Mouse (Mus musculus) cerebellum, adult 9-10 months (tissue): ENCODE data around the gene Ankrd12.

Experiments
- DNase-seq: peaks from one replicate; pipeline ENCODE4 v3.0.0; 2022

Gene Ankrd12

DNA sequence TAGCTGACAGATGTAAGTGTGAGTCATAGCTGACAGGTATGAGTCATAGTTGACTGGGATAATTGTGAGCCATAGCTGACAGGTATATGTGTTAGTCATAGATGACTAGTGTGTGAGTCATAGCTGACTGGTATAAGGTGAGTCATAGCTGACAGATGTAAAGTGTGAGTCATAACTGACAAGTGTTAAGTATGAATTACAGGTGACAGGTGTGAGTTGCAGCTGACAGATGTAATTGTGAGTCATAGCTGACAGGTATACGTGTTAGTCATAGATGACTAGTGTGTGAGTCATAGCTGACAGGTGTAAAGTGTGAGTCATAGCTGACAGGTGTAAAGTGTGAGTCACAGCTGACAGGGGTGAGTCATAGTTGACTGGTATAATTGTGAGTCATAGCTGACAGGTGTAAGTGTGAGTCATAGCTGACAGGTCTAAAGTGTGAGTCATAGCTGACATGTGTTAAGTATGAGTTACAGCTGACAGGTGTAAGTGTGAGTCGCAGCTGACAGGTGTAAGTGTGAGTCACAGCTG, 115.2 kb downstream of the Ankrd12 start:
- peak; percentile 13 for DNase-seq

DNA sequence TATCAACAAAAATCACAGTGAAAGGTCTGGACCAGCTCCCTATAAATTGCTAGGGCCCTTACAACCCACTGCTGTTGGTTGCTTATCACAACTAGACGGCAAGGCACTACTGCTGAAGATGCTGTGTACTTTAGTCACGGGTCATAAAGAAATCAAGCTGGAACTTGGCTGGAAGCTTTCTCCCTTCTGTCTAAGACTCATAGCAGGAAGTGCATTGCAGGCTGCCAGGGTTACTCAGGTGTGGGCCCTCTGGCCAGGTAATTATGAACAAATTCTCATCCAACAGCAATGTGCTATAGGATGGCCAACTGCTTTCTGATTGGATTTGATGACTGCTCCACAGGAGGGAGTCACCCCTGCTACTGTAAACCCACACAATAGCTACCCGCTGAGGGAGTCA, 117.9 kb downstream of the Ankrd12 start:
- peak; percentile 27 for DNase-seq

DNA sequence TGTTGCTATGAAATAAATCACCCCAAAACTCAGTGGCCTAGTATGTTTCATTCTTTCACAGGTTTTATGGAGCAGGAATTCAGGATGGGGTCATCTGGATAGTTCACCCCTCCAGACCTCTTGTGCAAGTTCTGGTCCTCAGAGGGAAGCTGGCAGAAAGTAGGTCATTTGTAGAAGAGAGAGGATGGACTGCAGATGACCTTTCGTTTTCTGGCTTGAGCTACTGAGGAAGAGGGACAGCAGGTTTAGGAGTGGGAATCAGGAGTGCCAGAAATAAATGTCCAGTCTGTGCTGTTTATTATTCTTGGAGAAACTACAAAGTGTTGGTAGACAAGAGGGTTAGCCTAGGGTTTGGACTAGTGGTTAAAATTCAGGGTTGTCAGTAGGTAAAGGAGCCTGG, 118.5 kb downstream of the Ankrd12 start:
- peak; percentile 64 for DNase-seq

DNA sequence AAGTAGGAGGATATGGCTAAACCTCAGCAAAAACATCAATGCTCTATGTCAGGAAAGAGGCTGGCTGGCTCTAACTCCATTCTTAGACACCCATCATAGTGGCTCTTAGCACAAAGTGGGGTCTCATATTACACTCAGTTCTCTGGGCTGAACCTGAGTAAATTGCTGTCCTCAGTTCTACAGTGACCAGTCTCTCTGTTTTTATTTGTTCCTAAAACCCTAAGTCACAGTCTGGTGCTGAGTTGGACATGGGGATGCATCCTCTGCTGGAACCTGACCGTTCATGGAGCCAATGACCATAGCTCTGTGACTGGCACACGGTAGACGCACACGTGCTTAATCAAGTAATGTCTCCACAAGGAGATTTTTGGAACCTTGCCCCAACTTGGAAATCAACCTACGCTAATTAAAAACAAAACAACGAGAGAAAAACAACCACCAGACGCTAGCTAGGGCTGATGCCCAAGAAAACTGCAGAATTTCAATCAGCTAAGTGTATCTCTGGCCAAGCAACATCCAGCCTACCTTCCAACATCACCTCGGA, 119.0 kb downstream of the Ankrd12 start:
- DNase-seq, result peak; percentile 50

DNA sequence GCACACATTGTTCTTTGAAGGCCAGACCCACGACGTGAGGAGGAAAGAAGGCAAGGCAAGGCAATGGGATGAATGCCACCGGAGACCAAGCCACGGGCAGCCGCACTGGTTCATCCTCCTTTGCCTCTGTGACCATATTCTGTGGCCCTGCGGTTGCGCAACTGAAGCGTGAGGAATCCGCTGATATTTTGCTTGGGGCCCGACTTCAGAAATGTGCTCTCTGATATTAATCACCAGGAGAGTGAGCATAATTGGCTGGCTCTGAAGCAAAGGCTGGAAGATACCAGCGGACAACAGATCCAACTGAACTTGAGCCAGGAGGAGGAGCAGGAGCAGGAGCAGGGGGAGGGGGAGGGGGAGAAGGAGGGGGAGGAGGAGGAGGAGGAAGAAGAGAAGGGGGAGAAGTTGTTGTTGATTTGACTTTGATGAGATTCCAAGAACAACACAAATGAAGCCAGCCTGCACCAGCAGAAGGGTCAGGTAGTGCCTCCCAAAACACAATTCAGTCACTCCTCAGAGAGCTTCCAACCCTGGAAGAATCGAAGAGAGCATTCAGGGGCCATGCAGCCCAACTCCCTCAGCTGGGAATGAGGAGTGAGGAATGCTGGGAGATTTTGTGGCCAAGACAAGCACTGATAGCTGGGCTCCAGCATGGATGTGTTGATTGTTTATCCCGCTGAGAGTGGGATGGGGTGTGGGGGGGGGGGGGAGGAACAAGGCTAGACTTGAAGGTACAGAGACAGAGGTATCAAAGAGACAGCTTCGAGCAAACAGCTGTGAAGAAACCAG, 119.7 kb downstream of the Ankrd12 start:
- peak; percentile 68 for DNase-seq

DNA sequence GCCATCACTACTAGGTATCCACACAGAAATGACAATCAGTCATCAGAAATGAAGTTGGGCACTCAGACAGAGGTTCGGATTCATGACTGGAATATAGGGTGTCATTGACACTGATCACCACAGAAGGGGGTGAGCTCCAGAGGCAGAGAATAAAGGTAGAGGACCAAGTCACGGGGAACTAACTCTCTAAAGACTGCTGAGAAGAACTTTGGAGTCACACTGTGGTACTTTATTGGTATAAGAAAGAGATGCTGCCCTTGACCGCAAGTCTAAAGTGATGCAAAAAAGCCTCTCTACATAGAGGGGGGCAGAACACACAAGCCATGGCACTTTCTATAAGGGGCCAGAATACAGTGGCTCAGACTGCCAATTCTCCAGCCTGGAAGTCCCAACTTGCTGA, 120.7 kb downstream of the Ankrd12 start:
- peak; percentile 10 for DNase-seq

DNA sequence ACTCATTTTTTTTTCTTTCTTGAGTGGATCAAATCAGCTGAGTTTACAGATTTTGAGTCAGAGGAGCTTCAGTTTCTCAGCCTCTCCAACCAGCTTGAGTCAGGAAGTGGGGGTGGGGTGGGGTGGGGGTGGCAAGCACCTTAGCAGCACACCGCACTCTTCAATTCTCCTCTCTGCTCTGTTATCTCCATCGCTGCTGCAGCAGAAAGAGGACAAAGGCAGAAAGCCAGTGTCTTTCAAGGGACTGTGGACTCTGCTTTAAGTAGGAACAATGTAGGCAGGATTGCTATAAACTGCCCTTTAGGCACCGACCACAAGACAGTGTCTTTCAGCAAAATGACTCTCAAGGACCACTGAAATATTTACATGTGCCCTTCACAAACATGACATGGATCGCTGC, 122.9 kb downstream of the Ankrd12 start:
- DNase-seq, result peak; percentile 7

DNA sequence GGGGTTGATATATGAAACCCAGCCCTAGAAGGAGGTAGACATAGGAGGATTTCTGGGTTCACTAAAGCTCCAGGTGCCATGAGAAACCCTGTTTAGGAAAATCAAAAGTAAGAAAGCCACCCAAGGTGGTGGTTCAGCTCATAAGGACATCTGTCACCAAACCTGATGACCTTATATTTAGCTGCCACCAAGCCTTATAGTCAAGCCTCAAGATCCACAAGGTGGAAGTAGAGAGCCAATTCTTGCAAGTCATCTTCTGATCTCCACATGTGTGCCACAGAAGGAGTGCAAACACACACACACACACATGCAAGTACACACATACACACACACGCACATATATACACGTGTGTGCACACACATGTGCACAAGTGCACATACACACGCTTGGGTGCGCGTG, 124.8 kb downstream of the Ankrd12 start:
- peak; percentile 49 for DNase-seq

DNA sequence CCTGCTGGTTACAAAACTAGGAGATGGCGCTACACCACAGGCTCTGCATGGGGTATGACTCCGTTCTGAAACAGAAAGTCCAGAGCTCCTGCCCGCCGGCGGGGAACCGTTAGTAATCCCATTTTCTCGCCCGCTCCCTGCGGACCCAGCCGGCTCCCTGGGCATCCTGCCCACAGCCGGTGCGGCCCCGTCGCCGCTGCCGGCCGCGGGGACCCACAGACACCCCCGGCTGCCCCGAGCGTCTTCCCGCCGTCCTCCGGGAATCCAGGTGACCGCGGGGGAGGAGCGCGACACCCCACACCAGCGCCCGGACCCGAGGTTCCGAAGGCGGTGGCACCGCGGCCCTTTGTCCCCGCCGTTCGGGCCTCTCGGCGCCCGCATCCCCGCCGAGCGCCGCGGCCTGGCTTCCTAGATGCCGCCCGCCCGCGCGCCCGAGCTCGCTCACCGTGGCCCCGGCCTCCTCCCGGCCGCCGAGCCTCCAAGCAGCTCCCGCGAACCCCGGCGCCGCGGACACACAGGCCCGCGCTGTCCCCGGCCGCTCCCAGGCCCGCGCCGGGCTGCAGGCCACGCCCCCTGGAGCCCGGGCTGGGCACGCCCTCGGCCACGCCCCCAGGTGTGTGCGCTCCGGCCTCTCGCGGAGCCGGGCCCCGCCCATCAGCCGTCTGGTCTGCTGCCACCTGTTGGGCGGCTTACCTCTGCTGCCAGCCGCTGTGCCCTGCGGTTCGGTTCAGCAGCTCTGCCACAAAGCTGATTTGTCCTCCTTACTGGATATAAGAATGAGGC, 126.1 kb downstream of the Ankrd12 start, which contains the start of gene Twsg1:
Gene Twsg1, minus strand, starts transcription at position 605 of the 783 bp plus-strand sequence.
- DNase-seq, result peak; percentile 96

DNA sequence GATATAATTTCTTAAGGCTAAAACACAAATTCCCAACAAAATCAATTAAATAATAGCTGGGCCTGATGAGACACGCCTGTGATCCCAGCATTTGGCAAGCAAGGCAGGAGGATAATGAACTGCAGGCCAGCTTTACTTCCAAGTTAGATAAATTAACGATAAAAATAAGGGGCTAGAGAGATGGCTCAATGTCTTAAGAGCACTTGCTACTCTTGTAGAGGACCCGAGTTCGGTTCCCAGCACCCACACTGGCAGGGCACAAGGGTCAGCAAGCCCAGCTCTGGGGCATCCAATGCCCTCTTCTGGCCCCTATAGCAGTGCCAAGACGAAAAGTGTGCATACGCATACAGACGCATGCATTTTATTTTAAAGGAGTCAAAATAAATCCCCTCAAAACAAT, 126.7 kb downstream of the Ankrd12 start:
- DNase-seq, result peak; percentile 71

DNA sequence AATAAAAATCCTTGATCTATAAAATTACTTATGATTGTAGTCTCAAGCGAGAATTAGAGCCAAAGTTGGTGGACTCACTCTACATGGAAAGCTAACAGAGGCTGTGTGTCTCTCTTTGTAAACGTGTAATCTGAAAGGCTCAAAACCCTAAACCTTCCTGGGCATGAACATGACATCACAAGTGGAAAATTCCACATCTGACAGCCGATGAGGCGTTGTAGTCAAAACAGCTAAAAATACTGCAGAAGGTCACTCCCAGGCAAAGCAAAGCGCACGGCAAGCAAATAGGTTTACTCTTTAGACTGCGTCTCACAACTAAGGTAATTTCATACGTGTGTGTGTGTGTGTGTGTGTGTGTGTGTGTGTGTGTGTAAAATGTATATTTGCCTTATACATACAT, 129.6 kb downstream of the Ankrd12 start:
- DNase-seq, result peak; percentile 70

DNA sequence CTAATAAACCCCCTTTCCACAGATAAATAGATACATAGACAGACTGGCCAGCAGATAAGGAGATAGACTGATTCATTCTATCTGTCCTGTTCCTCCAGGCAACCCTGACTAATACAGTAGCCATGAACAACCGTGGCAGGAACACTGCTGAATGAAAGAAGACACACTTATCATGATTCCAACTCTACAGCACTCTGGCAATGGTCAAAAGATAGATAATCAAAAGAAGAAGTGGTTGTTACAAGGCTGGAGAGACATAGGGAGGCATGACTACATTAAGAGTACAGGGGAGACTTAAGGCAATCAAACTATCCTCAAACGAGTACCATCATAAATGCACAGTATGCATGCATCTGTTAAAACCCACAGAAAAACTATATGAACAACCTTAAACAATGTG, 131.5 kb downstream of the Ankrd12 start:
- DNase-seq, result no peak

DNA sequence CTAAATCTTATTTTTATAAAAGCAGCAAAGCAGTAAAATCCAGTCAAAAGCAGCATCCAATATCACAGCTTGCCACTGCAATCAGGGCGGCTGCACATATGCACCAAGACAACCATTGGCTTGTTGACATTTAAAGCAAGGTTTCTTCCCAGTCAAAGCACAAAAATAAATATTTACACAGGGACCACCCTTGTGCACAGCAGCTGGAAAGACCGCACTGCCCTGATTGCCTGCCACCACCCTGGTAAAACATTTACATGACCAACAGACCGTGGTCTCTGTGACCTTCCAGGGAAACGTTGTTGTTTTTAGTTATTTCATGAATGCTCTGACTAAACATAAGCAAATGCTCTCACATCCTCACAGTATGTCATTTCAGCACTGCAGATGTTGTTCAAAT, 134.5 kb downstream of the Ankrd12 start:
- no peak for DNase-seq

DNA sequence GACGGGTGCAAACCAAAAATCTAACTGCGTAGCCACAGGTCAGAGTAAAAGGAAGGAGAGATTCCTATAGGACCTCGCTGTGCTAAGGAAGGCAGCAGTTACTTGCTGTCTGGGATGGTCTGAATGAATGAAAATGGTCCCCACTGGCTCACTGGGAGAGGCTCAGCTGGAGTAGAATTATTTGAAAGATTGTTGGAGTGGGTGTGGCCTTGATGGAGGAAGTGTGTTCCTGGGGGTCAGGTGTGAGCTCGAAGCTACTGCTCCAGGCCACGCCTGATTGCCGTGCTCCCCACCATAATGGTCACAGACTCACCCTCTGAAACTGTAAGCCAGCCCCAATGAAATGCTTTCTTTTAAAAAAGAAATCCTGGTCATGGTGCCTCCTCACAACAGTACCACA, 135.6 kb downstream of the Ankrd12 start:
- DNase-seq, result no peak

DNA sequence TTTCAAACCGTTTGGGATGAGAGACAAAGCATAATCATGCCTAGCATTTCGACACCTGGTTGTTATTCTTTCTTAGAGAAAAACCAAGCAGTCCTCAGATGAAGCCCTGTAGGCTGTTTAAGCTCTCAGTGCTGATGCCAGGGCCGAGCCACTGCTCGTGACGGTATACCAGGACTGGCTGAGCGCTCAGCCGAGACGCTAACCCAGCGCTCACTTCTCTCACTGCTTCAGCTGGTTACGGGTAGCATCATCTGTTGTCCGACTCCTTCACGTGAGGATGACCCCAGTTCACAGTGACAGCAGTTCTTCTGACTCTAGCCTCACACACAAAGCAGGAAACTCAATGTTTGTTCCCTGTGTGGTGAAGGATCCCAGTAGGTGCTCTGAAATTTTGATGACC, 136.7 kb downstream of the Ankrd12 start:
- DNase-seq, result no peak

DNA sequence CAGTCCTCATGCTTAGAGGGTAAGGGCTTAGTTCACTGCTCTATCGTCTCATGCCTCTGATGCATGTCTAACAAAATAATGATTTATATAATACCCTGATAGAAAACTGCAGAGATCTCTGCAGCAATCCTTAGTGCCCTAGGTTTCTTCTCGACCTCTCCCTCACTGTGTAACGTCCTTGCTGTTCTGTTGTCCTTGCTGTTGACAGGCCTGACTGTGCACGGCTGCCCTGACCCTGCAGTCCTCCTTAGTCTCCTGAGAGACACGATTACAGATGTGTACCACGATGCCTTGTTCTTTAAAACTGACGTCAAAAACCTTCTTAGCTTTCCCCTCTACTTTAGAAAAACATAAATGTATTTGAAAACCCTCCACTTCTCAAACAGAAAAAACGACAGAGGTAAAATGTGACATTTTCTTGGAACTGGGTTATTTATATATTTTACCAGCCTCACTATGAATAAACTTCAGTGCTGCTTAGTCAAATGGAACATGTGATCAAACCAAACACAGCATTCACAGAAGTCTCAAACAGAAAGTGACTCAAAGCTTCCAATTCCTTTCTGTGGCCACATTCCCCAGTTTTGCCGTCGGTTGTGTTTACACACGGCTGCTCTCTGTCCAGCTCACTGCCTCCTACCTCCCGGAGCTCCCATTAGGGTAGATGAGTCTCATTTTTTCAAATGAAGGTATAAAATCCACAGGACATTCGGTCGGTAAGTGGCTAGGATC, 137.3 kb downstream of the Ankrd12 start:
- no peak for DNase-seq

DNA sequence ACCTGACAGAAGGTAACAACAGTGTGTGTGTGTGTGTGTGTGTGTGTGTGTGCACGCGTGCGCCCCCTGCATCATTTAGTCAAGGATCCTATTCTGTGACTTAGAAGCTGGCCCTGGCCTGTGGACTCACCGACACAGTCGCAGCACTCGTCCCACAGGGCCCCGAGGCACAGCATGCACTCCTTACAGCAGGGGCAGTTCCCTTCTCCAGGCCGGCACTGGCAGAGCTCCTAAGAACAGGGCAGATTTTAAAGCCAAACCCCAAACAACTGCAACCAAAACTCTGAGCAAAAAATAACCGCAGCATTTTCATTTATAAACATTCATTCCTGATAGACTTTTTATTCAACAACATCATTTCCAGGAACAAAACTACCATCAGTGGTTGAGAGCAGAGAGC, 139.2 kb downstream of the Ankrd12 start:
- no peak for DNase-seq

DNA sequence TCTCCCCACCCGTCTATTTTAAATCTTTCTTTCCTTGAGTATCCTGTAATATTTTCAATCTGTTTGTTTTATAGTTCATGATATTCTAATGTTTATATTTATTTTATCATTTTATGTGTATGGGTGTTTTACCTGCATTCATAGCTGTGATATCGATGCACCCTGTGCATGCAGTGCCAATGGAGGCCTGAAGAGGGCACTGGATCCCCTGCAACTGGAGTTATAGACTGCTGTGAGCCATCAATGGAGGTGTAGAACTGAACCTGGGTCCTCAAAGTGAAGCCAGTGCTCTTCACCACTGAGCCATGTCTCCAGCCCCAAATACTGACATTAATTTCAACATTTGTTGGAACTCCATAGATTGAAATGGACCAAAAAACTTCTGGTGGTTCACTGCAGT, 143.1 kb downstream of the Ankrd12 start:
- no peak for DNase-seq

DNA sequence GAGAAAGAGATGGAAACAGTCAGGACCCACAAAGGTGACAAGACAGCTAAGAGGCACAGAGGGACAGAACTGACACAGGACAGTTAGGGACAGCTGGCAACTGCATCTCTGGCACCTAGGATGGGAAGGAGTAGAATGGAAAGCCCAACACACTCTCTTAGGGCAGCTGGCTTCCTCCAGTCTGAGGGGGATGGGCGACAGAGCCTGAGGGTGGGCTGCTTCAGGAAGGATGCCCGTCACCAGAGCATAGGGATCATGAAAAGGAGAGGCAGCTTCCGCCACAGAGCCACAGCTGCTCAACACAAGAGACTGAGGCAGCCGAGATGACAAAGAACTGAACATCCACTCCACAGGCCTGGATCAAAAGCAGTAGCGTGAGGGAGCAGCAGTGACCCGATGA, 145.4 kb downstream of the Ankrd12 start:
- no peak for DNase-seq

DNA sequence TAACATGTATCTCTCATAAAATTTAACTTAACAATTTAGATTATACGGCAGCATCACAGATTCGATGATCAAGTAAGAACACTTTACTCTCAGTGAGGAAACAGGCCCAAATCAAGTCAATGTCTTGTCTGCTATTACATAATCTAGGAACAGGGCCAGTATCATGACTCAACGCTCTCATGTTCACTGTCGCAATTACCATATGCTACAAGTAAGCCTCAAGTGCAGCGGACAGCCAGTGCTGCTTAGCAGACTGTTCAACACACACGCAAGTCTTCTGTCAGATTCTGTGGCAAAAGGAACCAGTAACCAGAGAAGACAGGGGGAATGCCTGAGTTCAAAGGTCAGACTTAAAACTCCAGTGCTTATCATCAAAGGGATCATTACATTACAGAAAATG, 145.9 kb downstream of the Ankrd12 start:
- peak; percentile 88 for DNase-seq

DNA sequence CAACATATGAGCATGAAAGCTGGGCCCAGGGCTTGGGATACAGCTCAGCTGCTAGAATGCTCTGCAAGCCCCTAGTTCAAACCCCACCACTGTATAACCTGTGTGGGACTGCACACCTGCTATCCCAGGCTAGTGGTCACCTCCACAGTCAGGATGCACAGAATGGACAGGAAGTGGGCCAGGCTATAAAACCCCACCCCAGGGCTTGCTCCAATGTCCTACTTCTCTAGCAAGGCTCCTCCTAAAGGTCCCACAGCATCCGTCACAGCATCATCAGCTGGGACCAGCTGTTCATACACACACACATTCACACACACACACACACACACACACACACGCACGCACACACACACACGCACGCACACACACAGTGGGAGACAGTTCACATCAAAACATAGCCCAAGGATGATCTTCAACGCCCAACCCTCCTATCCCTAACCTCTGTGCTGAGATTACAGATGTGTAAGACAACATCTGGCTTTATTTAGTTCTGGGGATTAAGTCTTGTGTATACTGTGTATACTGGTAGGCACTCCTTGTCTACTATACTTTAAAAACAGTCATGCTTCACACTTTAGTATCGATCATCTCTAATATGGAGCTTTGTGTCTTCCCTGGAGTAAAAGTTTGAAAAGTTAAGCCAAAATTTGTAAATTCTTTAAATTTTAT, 146.6 kb downstream of the Ankrd12 start:
- no peak for DNase-seq

DNA sequence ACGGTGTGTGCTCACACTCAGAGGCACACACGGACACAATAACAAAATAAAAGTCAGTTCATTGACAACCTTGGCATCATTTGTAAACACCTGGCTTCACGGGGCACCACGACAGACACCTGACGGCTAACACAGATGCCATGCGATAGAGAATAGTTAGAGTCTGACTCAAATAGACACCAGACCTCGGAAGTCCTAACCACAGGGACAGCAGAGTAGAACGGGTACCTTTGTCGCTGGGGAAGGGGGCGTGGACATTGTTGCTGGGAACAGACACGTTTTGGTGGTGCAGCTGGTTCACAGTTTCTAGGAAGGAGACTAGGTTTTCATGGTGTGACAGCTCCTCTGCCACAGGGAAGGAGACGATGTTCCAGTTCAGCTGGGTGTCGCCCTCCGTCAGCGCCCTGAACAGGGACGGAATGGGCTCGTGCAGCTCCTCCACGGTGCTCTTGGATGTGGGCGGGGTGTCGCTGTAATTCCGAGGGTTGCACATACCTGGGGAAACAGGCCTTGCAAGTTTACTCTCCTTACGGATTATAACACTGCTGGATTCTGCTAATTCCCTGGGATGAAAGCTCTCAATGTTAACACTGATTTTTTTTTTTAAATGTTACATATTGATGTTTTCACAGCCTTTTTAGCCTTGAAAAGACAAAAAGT, 147.4 kb downstream of the Ankrd12 start:
- no peak for DNase-seq
